Mouse (Mus musculus) erythroblast, adult 5-6 weeks (primary cell): ENCODE results near the gene Mfsd13b. TPM values are rescaled to one million over a fixed set of nuclear protein-coding genes. Genes with fewer than 3 reads are reported as not detected.

Source experiments
- ATAC-seq: replicated peaks from 2 replicates; pipeline ENCODE4 v1.8.0; 2016; ENCODE audit warnings: moderate number of reproducible peaks, mild to moderate bottlenecking, moderate TSS enrichment, inconsistent platforms; ENCODE audit not compliant: poor library complexity, low FRiP score, severe bottlenecking
- total RNA-seq, 2 experiments: library from RNA; stranded (forward) in 1 of 2; stranded (reverse) in 1 of 2; fragments of 150-400 nt in 1 of 2; fragments of 200-764, 138-1000 nt in 1 of 2; gene quantifications; 2 replicates each; pipeline versions ENCODE4 v1.2.3 to v1.2.4; 2015 to 2017; ENCODE audit warnings: low replicate concordance in 2 of 2

Gene Mfsd13b
- total RNA-seq, 2 experiments from 2014 or later: 0.26 TPM; not detected in 1

DNA sequence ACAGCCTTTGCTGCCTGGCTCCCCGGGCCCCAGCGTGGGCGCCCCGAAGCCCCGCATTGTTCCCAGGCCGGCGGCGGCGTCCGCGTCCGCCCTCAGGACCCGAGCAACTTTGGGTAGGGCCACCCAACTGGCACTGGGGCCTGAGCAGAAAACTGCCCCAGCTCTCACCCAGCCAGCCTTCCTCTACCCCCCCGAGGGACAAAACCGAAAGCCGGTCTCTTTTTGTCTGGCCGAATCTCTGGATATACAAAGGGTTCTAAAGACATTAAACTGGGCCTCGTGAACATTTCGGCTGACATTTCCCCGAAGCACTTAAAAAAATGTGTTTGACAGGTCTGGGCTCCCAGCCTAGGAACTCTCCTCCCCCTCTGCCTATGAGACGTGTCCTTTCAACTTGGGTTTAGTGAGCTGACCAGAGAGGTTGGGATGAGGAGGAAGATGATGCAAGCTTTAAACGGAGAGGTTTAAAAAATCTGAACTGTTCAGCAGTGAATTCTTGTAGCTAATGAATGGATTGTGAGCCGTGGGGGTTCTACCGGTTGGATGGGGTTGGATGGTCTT, 52.9 kb downstream of the Mfsd13b start:
- 0 out of 2 replicates have a peak, but pooled peaks have one; percentile 22 for ATAC-seq

DNA sequence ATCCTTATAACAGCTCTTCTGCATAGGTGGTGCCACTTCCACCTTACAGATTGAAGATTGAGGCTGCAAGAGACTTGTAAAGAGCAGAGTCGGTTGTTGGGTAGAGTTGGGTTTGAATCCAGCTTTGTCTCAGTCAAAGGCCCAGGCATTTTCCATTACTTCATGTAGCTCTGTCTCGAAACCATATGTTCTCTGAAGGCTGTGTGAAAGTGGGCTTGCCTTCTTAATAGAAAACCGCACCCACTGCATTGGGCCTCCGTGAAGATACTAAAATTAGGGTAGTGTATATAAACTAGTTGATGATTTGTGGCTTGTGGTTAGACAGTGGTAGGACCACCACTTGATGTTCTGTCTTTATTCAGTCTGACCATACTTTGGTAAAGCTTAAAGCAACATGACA, 58.3 kb downstream of the Mfsd13b start:
- ATAC-seq: no peak

DNA sequence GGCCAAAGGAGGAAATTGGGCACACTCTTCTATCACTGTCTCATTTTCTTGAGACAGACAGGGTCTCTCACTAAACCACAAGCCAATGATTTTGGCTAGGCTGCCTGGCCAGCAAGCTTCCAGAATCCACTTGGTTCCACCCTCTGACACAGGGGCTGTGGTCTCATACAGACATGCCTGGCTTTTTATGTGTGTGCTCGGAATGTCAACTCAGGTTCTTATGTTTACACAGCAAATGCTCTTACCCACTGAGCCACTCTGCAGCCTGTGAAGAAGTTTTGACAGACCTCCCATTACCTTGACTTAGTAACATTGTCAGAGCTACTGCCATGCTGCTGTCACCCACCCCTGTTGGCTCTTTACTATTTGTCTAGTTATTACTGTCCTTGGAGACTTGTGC, 59.7 kb downstream of the Mfsd13b start:
- no peak for ATAC-seq

DNA sequence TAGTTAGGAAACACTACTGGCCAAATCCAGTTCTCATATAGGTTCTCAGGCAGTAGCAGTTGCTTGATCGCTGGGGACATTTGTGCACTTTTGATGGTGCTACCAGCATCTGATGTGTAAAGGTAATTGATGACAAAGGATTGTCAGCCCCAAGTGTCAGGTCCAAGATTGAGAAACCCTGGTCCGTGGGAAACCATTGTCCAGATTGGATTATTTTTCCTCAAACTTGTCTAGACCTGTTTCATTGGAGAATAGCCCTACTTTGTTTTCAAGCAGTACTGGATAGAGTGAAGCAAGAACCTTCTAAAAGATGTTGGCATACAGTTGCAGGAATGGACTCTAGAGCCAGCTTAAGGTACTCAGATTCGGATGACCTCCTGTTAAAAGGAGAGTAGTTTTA, 60.7 kb downstream of the Mfsd13b start:
- ATAC-seq: no peak

DNA sequence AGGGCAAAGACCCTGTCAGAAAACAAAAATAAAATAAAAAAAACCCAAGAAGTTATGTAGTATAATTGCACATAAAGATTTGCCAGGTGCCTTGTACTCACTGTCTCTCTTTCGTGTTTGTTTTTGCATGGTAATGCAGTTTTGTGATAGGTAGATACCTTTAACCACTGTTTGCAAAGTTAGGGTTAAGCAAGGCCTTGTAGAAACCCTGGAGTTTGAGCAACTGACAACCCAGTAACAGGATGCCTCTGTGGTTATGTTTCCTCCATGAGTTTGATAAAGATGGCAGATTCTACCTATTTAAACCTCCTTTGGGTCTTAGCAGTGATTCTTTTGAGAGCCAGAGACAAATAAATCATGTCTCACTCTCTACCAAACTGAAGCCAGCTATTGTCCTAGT, 61.2 kb downstream of the Mfsd13b start:
- ATAC-seq: no peak

DNA sequence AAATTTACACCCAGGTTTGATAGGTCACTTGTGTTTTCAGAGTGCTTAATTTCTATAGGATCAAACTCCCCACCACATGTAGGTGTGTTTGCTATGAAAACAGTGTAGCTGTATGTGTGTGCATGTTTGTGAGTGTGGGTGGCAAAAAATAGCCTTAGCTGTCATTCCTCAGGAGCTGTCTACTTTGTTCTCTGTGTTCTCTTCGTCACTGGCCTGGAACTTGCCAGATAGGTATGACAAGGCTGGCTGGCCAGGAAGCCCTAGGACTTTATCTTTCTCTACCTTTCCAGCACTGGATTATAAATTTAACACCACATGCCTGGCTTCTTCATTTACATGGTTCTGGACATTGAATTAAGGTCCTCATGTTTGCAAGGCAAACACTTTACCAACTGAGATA, 61.9 kb downstream of the Mfsd13b start:
- ATAC-seq: no peak

DNA sequence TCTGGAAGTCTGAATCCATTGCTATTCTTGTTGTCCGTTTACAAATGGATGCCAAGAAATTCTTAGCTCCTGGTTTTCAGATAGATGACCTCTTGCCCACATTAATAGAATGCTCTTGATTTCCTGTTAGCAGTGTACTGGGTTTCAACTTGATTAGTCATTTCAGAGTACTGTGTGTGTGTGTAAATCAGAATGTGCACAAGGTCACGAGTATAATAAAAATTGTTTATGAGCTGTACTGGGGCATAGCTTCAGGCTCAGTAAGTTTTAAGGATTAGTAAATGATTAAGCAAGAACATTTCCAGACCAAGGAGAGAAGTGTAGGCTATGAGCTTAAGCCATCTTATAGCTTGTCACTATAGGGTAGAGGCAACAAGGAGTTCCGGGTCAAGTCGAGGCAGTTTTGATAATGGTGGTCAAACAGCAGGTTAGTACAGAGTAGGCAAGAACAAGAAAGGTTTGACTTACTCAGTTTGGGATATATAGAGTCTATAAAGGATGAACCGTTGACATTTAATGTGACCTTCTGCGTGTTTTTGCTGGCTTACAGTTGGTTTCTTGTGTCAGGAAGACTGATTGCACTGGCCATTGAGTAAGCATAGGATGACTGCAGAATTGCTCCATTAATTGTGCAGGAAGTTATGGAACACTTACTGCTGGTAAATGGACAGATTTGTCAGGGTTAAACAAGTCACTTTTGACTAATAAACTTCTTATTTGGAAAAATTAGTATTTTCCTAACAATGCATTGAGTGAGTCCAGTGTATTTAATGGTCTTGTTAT, 63.6 kb downstream of the Mfsd13b start:
- no peak for ATAC-seq

DNA sequence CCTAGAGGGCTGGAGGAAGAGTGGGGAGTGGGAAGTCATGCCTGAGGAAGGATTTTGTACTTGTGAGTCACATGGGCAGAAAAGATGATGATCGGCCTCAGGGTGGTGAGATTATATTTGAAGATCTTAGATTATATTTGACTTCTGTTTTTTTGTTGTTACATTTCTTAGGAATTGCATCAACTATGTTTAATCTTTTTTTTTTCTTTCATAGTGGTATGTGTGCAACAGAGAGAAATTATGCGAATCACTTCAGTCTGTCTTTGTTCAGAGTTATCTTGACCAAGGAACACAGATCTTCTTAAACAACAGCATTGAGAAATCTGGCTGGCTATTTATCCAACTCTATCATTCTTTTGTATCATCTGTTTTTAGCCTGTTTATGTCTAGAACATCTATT, 65.3 kb downstream of the Mfsd13b start:
- ATAC-seq: no peak

DNA sequence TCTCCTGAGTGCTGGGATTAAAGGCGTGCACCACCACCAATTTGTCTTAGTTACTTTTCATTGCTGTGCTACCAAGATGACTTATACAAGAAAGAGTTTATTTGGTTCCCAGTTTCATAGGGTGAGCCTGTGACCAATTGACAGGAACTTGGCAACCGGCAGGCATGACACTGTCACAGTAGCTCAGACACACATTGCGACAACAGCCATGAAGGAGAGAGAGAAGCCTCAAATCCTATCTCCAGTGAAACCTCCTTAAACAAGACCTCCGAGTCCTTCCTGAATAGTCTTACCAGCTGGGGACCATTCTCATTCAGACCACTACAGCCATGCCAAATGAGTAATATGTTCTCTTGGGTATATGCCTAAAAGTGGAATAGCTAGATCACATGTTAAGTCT, 70.8 kb downstream of the Mfsd13b start:
- ATAC-seq: no peak

DNA sequence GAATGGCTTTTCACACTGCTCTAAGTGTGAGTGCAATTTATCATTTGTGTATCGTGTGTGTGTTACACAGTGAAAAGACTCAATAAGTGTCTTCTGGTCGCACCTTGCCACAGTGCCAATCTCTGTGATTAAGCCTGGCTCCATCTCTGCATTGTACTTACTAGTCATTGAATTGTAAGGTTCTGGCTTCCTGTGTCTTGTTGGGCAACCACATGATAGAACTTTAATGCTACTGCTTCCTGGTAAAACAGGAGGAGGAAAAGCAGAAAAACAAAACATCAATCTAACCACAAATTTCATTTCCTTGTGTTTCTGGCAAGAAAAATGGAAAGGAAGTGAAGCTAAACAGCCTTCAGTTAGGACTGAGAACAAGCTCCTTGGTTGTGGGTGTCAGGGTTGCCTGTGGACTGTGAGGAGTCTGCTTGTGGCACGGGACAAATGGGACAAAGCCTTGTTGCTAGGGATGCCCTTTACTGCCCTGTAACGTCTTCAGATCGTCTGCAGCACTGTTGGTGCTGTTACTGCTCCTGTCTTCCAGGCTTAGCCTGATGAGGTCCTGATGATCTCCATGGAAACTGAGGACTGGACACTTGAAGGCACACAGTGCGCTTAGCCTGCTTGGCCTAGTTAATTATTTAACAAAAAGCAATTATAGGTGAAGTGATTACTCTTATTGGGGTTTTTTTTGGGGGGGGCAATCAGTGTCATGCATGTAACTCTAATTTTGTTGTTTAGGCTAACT, 77.3 kb downstream of the Mfsd13b start:
- ATAC-seq: no peak

DNA sequence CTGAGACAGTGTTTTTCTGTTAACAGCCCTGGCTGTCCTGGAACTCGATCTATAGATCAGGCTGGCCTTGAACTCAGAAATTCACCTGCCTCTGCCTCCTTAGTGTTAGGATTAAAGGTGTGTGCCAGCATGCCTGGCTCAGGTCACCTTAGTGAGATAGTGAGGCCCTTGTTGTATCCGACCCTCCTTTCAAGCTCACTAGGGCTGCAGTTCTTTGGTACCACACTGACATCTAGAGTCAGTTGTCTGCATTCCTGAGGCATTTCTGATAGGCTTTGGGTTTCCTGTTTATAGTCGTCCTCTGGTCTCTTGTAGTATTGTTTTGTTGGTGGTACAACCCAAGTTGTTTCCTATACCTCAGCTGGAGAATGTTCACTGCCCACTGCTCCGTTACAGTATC, 82.0 kb downstream of the Mfsd13b start:
- ATAC-seq: 0 out of 2 replicates have a peak, but pooled peaks have one; percentile 37

Other genes with a start within 250 kb of the Mfsd13b start
- not detected in 2 replicates for gene Vwa3a, start 243.2 kb upstream of the Mfsd13b start, total RNA-seq (2015; ENCODE audit: low replicate concordance)
- not detected in 2 replicates for gene Vwa3a, start 243.2 kb upstream of the Mfsd13b start, total RNA-seq (2017; ENCODE audit: low replicate concordance)
- gene Gm5737, start 170.1 kb upstream of the Mfsd13b start, total RNA-seq (2015; ENCODE audit: low replicate concordance): not detected in 2 replicates
- not detected in 2 replicates for gene Gm5737, start 170.1 kb upstream of the Mfsd13b start, total RNA-seq (2017; ENCODE audit: low replicate concordance)
- 12.3 and 24.0 TPM in 2 replicates for gene Eef2k, start 139.7 kb upstream of the Mfsd13b start, total RNA-seq (2015; ENCODE audit: low replicate concordance)
- 77.4 and 97.0 TPM in 2 replicates for gene Eef2k, start 139.7 kb upstream of the Mfsd13b start, total RNA-seq (2017; ENCODE audit: low replicate concordance)
- gene Polr3e, start 64.8 kb upstream of the Mfsd13b start, total RNA-seq (2015; ENCODE audit: low replicate concordance): 3.1 and 3.3 TPM in 2 replicates
- gene Polr3e, start 64.8 kb upstream of the Mfsd13b start, total RNA-seq (2017; ENCODE audit: low replicate concordance): 1.5 and 6.2 TPM in 2 replicates
- gene Cdr2, start 197 bp upstream of the Mfsd13b start, total RNA-seq (2015; ENCODE audit: low replicate concordance): 501 and 553 TPM in 2 replicates
- gene Cdr2, start 197 bp upstream of the Mfsd13b start, total RNA-seq (2017; ENCODE audit: low replicate concordance): 1,057 and 1,255 TPM in 2 replicates
- 29.2 and 54.1 TPM in 2 replicates for gene Mettl9, start 51.9 kb downstream of the Mfsd13b start, total RNA-seq (2015; ENCODE audit: low replicate concordance)
- gene Mettl9, start 51.9 kb downstream of the Mfsd13b start, total RNA-seq (2017; ENCODE audit: low replicate concordance): 38.6 and 72.2 TPM in 2 replicates
- 143 and 177 TPM in 2 replicates for gene Igsf6, start 92.1 kb downstream of the Mfsd13b start, total RNA-seq (2015; ENCODE audit: low replicate concordance)
- 89.2 and 93.5 TPM in 2 replicates for gene Igsf6, start 92.1 kb downstream of the Mfsd13b start, total RNA-seq (2017; ENCODE audit: low replicate concordance)
- gene Otoa, start 99.1 kb downstream of the Mfsd13b start, total RNA-seq (2015; ENCODE audit: low replicate concordance): not detected in 2 replicates
- not detected in 2 replicates for gene Otoa, start 99.1 kb downstream of the Mfsd13b start, total RNA-seq (2017; ENCODE audit: low replicate concordance)